Mouse (Mus musculus) erythroblast, embryonic 14.5 days (primary cell): ENCODE results near the gene Eef2k.

Experiments used
- GATA1 ChIP-seq: IDR thresholded peaks from 2 replicates; pipeline ENCODE4 v1.6.1; 2012; ENCODE audit warnings: low read length, inconsistent platforms, mixed read lengths
- TAL1 ChIP-seq: IDR thresholded peaks from 3 replicates; pipeline ENCODE4 v1.6.1; 2012; ENCODE audit warnings: low read length, inconsistent platforms, mixed read lengths

DNA sequence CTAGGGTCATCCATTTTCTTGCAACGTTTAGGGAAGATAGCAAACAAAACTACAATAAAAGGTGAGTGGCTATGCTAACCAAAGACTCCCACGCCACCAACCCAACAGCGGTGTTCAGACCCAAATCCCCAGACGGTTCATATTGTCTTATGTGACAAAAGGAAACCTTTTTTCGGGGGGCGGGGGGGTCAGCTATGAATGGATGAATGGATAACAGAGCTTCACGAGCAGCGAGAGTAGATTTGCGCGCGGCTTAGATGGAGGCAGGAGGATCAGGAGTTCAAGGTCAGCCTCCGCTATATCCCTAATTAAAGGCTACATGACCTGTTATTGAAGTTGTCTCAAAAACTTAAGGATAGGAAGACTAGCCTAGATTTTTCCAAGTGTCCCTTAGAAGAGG is 6.3 kb upstream of the Eef2k start:
- no peak for TF ChIP-seq TAL1
- TF ChIP-seq GATA1, result no peak
